Comparison of ENCODE assay signal across 8 mouse cellular contexts in genomic region chr19:6531832-6532471, GRCm38 (mm10). TPM values are rescaled to one million over a fixed set of nuclear protein-coding genes. Genes with fewer than 3 reads are reported as not detected.
DNase-seq lines count a peak whose midpoint lies in the region; ATAC-seq lines count a peak whose summit lies in the region.

No protein-coding gene starts in this region.

- peak; percentile 43 for ATAC-seq in forebrain, embryonic 14.5 days
- ATAC-seq in intestine, embryonic 15.5 days: 0 out of 2 replicates have a peak, but pooled peaks have one; percentile 39
- no peak for ATAC-seq in lung, embryonic 15.5 days (ENCODE audit: borderline replicate concordance, extremely low read depth, low FRiP score, low TSS enrichment)
- ATAC-seq in stomach, embryonic 15.5 days (ENCODE audit: insufficient read depth, low FRiP score, low read depth): no peak
- no peak for ATAC-seq in megakaryocyte-erythroid progenitor cell, adult 5-6 weeks (replicated peaks; ENCODE audit: low FRiP score, low TSS enrichment, poor library complexity, severe bottlenecking)

- H3K4me3 ChIP-seq in forebrain, embryonic 14.5 days (ENCODE audit: low read depth, low read length): peak overlapping the region; percentile 45
- H3K4me3 ChIP-seq in intestine, embryonic 15.5 days (replicated peaks): peak overlapping the region; percentile 40
- peak overlapping the region; percentile 41 for H3K4me3 ChIP-seq in lung, embryonic 15.5 days
- peak overlapping the region; percentile 38 for H3K4me3 ChIP-seq in stomach, embryonic 15.5 days (replicated peaks)

- no peaks in the 10 kb centered on the region for H3K27me3 ChIP-seq in forebrain, embryonic 14.5 days (replicated peaks; ENCODE audit: control insufficient read depth, insufficient read depth, low read length)
- H3K27me3 ChIP-seq in intestine, embryonic 15.5 days (replicated peaks): peaks cover 34% of the 10 kb centered on the region
- H3K27me3 ChIP-seq in lung, embryonic 15.5 days: peaks cover 48% of the 10 kb centered on the region
- peaks cover 19% of the 10 kb centered on the region for H3K27me3 ChIP-seq in stomach, embryonic 15.5 days (replicated peaks)

- H3K27ac ChIP-seq in forebrain, embryonic 14.5 days (ENCODE audit: low read depth, low read length): peak overlapping the region; percentile 84
- H3K27ac ChIP-seq in intestine, embryonic 15.5 days: no peak overlapping the region
- H3K27ac ChIP-seq in lung, embryonic 15.5 days: no peak overlapping the region
- no peak overlapping the region; the same call in 1 of the 2 replicates for H3K27ac ChIP-seq in stomach, embryonic 15.5 days

- H3K9me3 ChIP-seq in forebrain, embryonic 14.5 days (replicated peaks; ENCODE audit: control insufficient read depth, low read length): no peaks in the 10 kb centered on the region
- H3K9me3 ChIP-seq in intestine, embryonic 15.5 days: no peaks in the 10 kb centered on the region
- H3K9me3 ChIP-seq in lung, embryonic 15.5 days: no peaks in the 10 kb centered on the region
- no peaks in the 10 kb centered on the region for H3K9me3 ChIP-seq in stomach, embryonic 15.5 days

- 4% methylated on average over 34 of the region's 36 CpGs for WGBS in forebrain, embryonic 14.5 days
- 1% methylated on average over 36 of the region's 36 CpGs for WGBS in intestine, embryonic 15.5 days
- 2% methylated on average over 36 of the region's 36 CpGs for WGBS in lung, embryonic 15.5 days
- 2% methylated on average over 36 of the region's 36 CpGs for WGBS in stomach, embryonic 15.5 days

- peaks cover 32% of the 10 kb centered on the region for H3K4me1 ChIP-seq in forebrain, embryonic 14.5 days (ENCODE audit: control insufficient read depth, insufficient read depth, low read length)
- peaks cover 16% of the 10 kb centered on the region for H3K4me1 ChIP-seq in intestine, embryonic 15.5 days (replicated peaks)
- peaks cover 19% of the 10 kb centered on the region for H3K4me1 ChIP-seq in lung, embryonic 15.5 days
- peaks cover 14% of the 10 kb centered on the region for H3K4me1 ChIP-seq in stomach, embryonic 15.5 days

- H3K9ac ChIP-seq in forebrain, embryonic 14.5 days (ENCODE audit: low read length): peak overlapping the region; percentile 77
- H3K9ac ChIP-seq in intestine, embryonic 15.5 days: peak overlapping the region; percentile 36
- no peak overlapping the region for H3K9ac ChIP-seq in lung, embryonic 15.5 days
- H3K9ac ChIP-seq in stomach, embryonic 15.5 days: peak overlapping the region; percentile 35; the same call in 1 of the 2 replicates

- intact Hi-C loops in gastrocnemius, postnatal 36 days (cut with DNase I): no loop called here

- peak overlapping the region; percentile 78 for H3K4me2 ChIP-seq in forebrain, embryonic 14.5 days (ENCODE audit: low read length)
- peak overlapping the region; percentile 89 for H3K4me2 ChIP-seq in intestine, embryonic 15.5 days (replicated peaks)
- peak overlapping the region; percentile 83 for H3K4me2 ChIP-seq in lung, embryonic 15.5 days
- H3K4me2 ChIP-seq in stomach, embryonic 15.5 days: peak overlapping the region; percentile 77

- DNase-seq in urinary bladder, postnatal 14 days (ENCODE audit: low spot score): peak; percentile 20
- DNase-seq in urinary bladder, postnatal 10 days (ENCODE audit: low spot score): no peak
- DNase-seq in forebrain, embryonic 14.5 days (ENCODE audit: low spot score): peak; percentile 56
- DNase-seq in gastrocnemius, postnatal 36 days: no peak

- H3K36me3 ChIP-seq in forebrain, embryonic 14.5 days (ENCODE audit: control insufficient read depth, insufficient read depth, low read length): peaks cover 5% of the 10 kb centered on the region; the same call in 1 of the 2 replicates
- no peaks in the 10 kb centered on the region for H3K36me3 ChIP-seq in intestine, embryonic 15.5 days
- H3K36me3 ChIP-seq in lung, embryonic 15.5 days: no peaks in the 10 kb centered on the region
- H3K36me3 ChIP-seq in stomach, embryonic 15.5 days: no peaks in the 10 kb centered on the region

RNA-seq across cellular contexts. Expression of gene Slc22a12, which starts 10.9 kb away (rescaled TPM):
- not detected in 2 replicates for polyA plus RNA-seq in forebrain, embryonic 14.5 days (2014; fragmentation: Nextera tagmentation; extraction: Ambion mirVana)
- 0.13 TPM in 1 of 2 replicates, not detected in the other for polyA plus RNA-seq in intestine, embryonic 15.5 days (2015; fragmentation: Nextera tagmentation; extraction: Ambion mirVana)
- 0.11 TPM in 1 of 2 replicates, not detected in the other for polyA plus RNA-seq in lung, embryonic 15.5 days (2015; fragmentation: Nextera tagmentation; extraction: Ambion mirVana)
- polyA plus RNA-seq in stomach, embryonic 15.5 days (2015; fragmentation: Nextera tagmentation; extraction: Ambion mirVana): not detected in 2 replicates
- total RNA-seq in gastrocnemius, postnatal 36 days (2021): not detected
- not detected in 2 replicates for total RNA-seq in megakaryocyte-erythroid progenitor cell, adult 5-6 weeks (2014; fragmentation: Nextera tagmentation)
- total RNA-seq in megakaryocyte-erythroid progenitor cell, adult 5-6 weeks (2017): not detected in 2 replicates

Comparison
In these comparisons a context has a peak if more than half of its experiments do, and no peak if none do; other contexts are left out.
1. DNase-seq: peak in urinary bladder, postnatal 14 days (single experiment) and forebrain, embryonic 14.5 days (single experiment); none in urinary bladder, postnatal 10 days (single experiment) and gastrocnemius, postnatal 36 days (0 of 2).
2. ATAC-seq: peak in forebrain, embryonic 14.5 days (single experiment) and intestine, embryonic 15.5 days (single experiment); none in lung, embryonic 15.5 days (single experiment), stomach, embryonic 15.5 days (single experiment) and megakaryocyte-erythroid progenitor cell, adult 5-6 weeks (single experiment).
3. Peak in every context shown above with its lines, with median percentiles within 50 percentile points of each other: H3K4me2 ChIP-seq and H3K4me3 ChIP-seq.